Mouse (Mus musculus) C2C12 (cell line): ENCODE measurements around the gene Fastk. TPM values are rescaled to one million over a fixed set of nuclear protein-coding genes. Genes with fewer than 3 reads are reported as not detected.
A peak's percentile ranks its signal among the peaks of the same experiment; 100 is the strongest.

ENCODE experiments used
- H3K27me3 ChIP-seq: one replicate; pipeline ENCODE4 v1.6.1; 2011; ENCODE audit not compliant: control insufficient read depth, insufficient read depth, insufficient read length
- H3K36me3 ChIP-seq: one replicate; pipeline ENCODE4 v1.6.1; 2011; ENCODE audit not compliant: control insufficient read depth, insufficient read depth
- H3K4me3 ChIP-seq: one replicate; pipeline ENCODE4 v1.5.1; 2011; ENCODE audit warnings: mild to moderate bottlenecking, control low read depth; ENCODE audit not compliant: poor library complexity, insufficient read depth, severe bottlenecking
- H3K79me2 ChIP-seq: one replicate; pipeline ENCODE4 v1.6.1; 2011; ENCODE audit not compliant: control insufficient read depth, insufficient read depth
- H3K79me3 ChIP-seq: one replicate; pipeline ENCODE4 v1.6.1; 2011; ENCODE audit warnings: low read depth, control low read depth
- H3ac ChIP-seq: one replicate; pipeline ENCODE3; 2011; ENCODE audit warnings: low read depth; ENCODE audit not compliant: control insufficient read depth, insufficient read length
- CEBPB ChIP-seq: IDR thresholded peaks from one replicate; pipeline ENCODE4 v1.6.1; 2011; ENCODE audit warnings: low read depth, mild to moderate bottlenecking, control low read depth, moderate library complexity
- CTCF ChIP-seq: IDR thresholded peaks from one replicate; pipeline ENCODE4 v1.5.1; 2011; ENCODE audit not compliant: control insufficient read depth, insufficient read depth, insufficient read length
- FOSL1 ChIP-seq: IDR thresholded peaks from one replicate; pipeline ENCODE4 v1.8.0; 2011; ENCODE audit warnings: mild to moderate bottlenecking, low read length; ENCODE audit not compliant: poor library complexity, insufficient read depth, severe bottlenecking
- MAX ChIP-seq: IDR thresholded peaks from one replicate; pipeline ENCODE4 v1.6.1; 2011; ENCODE audit warnings: mild to moderate bottlenecking, control low read depth
- MYOD1 ChIP-seq: IDR thresholded peaks from one replicate; pipeline ENCODE4 v1.6.1; 2011; ENCODE audit warnings: low read depth; ENCODE audit not compliant: control insufficient read depth, insufficient read length
- MYOG ChIP-seq: IDR thresholded peaks from one replicate; pipeline ENCODE4 v1.6.1; 2011; ENCODE audit not compliant: control insufficient read depth, insufficient read length; ENCODE audit errors: extremely low read depth
- USF1 ChIP-seq: IDR thresholded peaks from one replicate; pipeline ENCODE4 v1.6.1; 2011; ENCODE audit warnings: low read depth, mild to moderate bottlenecking, control low read depth, moderate library complexity
- polyA plus RNA-seq: library from polyadenylated mRNA; unstranded; fragments of >200 nt; fragmentation: generic; extraction: Trizol; gene quantifications from one replicate; pipeline ENCODE4 v1.2.1, GENCODE M21; 2012; ENCODE audit warnings: missing spikeins

Gene Fastk
- polyA plus RNA-seq, 1 experiment, result 90.3 TPM

- H3K36me3 ChIP-seq, result peaks cover 14% of the 10 kb centered on the region
- peaks cover 47% of the 10 kb centered on the region for H3K79me3 ChIP-seq
- peak within 1 kb of the TSS; percentile 75 for H3ac ChIP-seq
- H3K79me2 ChIP-seq, result peaks cover 51% of the 10 kb centered on the region
- no peaks in the 10 kb centered on the region for H3K27me3 ChIP-seq
- TF ChIP-seq MYOD1 (no peak), MAX (no peak), USF1 (no peak), MYOG (no peak), CTCF (no peak), CEBPB (no peak), FOSL1 (no peak)
- H3K4me3 ChIP-seq, result peak within 1 kb of the TSS; percentile 75
Observed at GRCm38 (mm10) chr5:24452030-24452690, 7.1 kb upstream of the Fastk start, which contains the start of gene Agap3. TSS of gene Agap3 (plus strand) at chr5:24452177.

GRCm38 (mm10) chr5:24451264-24452029, 6.4 kb upstream of the Fastk start:
- TF ChIP-seq MAX (peak; percentile 72), MYOD1 (no peak)
- Histone ChIP-seq H3K4me3 (peak overlapping the region; percentile 75), H3ac (peak overlapping the region; percentile 75), H3K36me3 (peaks cover 7% of the 10 kb centered on the region), H3K79me3 (peaks cover 40% of the 10 kb centered on the region), H3K79me2 (peaks cover 44% of the 10 kb centered on the region), H3K27me3 (no peaks in the 10 kb centered on the region)

GRCm38 (mm10) chr5:24447624-24448298, 2.7 kb upstream of the Fastk start, which contains the start of gene Tmub1:
TSS of gene Tmub1 (minus strand) at chr5:24447854.
- TF ChIP-seq CEBPB, result no peak
- TF ChIP-seq MYOD1, result peak; percentile 36
- no peak for TF ChIP-seq CTCF
- TF ChIP-seq MAX, result peak; percentile 81
- TF ChIP-seq FOSL1, result no peak
- TF ChIP-seq USF1, result peak; percentile 73
- Histone ChIP-seq H3K4me3 (peak within 1 kb of the TSS; percentile 14), H3K79me2 (peaks cover 29% of the 10 kb centered on the region), H3K27me3 (no peaks in the 10 kb centered on the region), H3K79me3 (peaks cover 14% of the 10 kb centered on the region), H3K36me3 (peaks cover 11% of the 10 kb centered on the region), H3ac (peak within 1 kb of the TSS; percentile 34)

- Histone ChIP-seq H3ac (no peak overlapping the region), H3K27me3 (no peaks in the 10 kb centered on the region), H3K79me3 (peaks cover 8% of the 10 kb centered on the region), H3K79me2 (peaks cover 22% of the 10 kb centered on the region), H3K36me3 (peaks cover 19% of the 10 kb centered on the region), H3K4me3 (no peak overlapping the region)
- no peak for TF ChIP-seq MYOD1
Observed at GRCm38 (mm10) chr5:24446630-24447029, 1.5 kb upstream of the Fastk start.

GRCm38 (mm10) chr5:24445428-24446080, 467 bp upstream of the Fastk start:
- H3K79me3 ChIP-seq, result peaks cover 8% of the 10 kb centered on the region
- H3ac ChIP-seq, result peak overlapping the region; percentile 6
- TF ChIP-seq CTCF, result no peak
- peak overlapping the region; percentile 75 for H3K4me3 ChIP-seq
- H3K27me3 ChIP-seq, result no peaks in the 10 kb centered on the region
- peaks cover 28% of the 10 kb centered on the region for H3K36me3 ChIP-seq
- H3K79me2 ChIP-seq, result peaks cover 22% of the 10 kb centered on the region
